15 mouse cellular contexts compared by ENCODE assay signal in genomic region chr4:24278154-24278553, GRCm38 (mm10).
A peak's percentile ranks its signal among the peaks of the same experiment; 100 is the strongest.
DNase-seq lines count a peak whose midpoint lies in the region; ATAC-seq and TF ChIP-seq lines count a peak whose summit lies in the region.
"Had no signal": no experiment of that assay in that cellular context is flagged by ENCODE, and none has a peak within 500 bp of the region (broad histone marks: within the 10 kb centered on the region; RNA-seq: fewer than 3 reads in every experiment).

No protein-coding gene starts in this region.

- no peaks in the 10 kb centered on the region for H3K4me1 ChIP-seq in kidney, postnatal 0 days (replicated peaks; ENCODE audit: insufficient read depth, low read length)
- H3K4me1 ChIP-seq in kidney, embryonic 14.5 days (ENCODE audit: control insufficient read depth, insufficient read depth, low read length): no peaks in the 10 kb centered on the region
- no peaks in the 10 kb centered on the region for H3K4me1 ChIP-seq in CH12.LX (ENCODE audit: control insufficient read depth in 1 of 2, insufficient read depth in 2 of 2)
- H3K4me1 ChIP-seq: embryonic facial prominence, embryonic 13.5 days; stomach, embryonic 15.5 days had no signal

- CTCF ChIA-PET in Patski (lab: Charles Lee): interaction anchor here (1.8 to 2.4 kb wide), 2 partner anchors 31 to 267 kb away, joined by 7 to 10 read pairs; no protein-coding TSS in a partner anchor

- in situ Hi-C loops in CH12.LX (cut with MboI; ENCODE audit: low pct_ligation_motif_present, low pct_unique_long_range_greater_than_20kb, low sequenced_read_pairs): loop anchor here (25.0 kb wide), 1 partner anchor 309 kb away; no protein-coding TSS in a partner anchor
- in situ Hi-C loops in Patski (cut with MboI; ENCODE audit: low pct_unique_long_range_greater_than_20kb): no loop called here

- H3K27me3 ChIP-seq in kidney, postnatal 0 days (ENCODE audit: insufficient read depth, low read length): no peaks in the 10 kb centered on the region
- H3K27me3 ChIP-seq in kidney, embryonic 14.5 days (ENCODE audit: control insufficient read depth, insufficient read depth, low read length): no peaks in the 10 kb centered on the region
- H3K27me3 ChIP-seq in CH12.LX (replicated peaks): no peaks in the 10 kb centered on the region
- H3K27me3 ChIP-seq in Patski: no peaks in the 10 kb centered on the region
- H3K27me3 ChIP-seq: embryonic facial prominence, embryonic 13.5 days; stomach, embryonic 15.5 days had no signal

- H3K4me3 ChIP-seq in kidney, postnatal 0 days (replicated peaks; ENCODE audit: low read depth, low read length): no peak overlapping the region
- H3K4me3 ChIP-seq in kidney, embryonic 14.5 days (ENCODE audit: low read length): no peak overlapping the region
- H3K4me3 ChIP-seq in CH12.LX (replicated peaks in 1 of 3; ENCODE audit: low read depth in 2 of 3, low read length in 2 of 3, poor library complexity in 1 of 3): no peak overlapping the region
- H3K4me3 ChIP-seq: embryonic facial prominence, embryonic 13.5 days; stomach, embryonic 15.5 days had no signal

- no peak overlapping the region for H3K4me2 ChIP-seq in kidney, postnatal 0 days (ENCODE audit: low read length)
- no peak overlapping the region for H3K4me2 ChIP-seq in kidney, embryonic 14.5 days (replicated peaks; ENCODE audit: low read depth, low read length)
- no peak overlapping the region for H3K4me2 ChIP-seq in CH12.LX (ENCODE audit: insufficient read depth, low read depth, poor library complexity, severe bottlenecking)
- H3K4me2 ChIP-seq: embryonic facial prominence, embryonic 13.5 days; stomach, embryonic 15.5 days had no signal

- TF ChIP-seq POLR2A in CH12.LX (IDR thresholded peaks at IDR 0.05; ENCODE audit: low read depth, low read length): no peak

- WGBS in kidney, postnatal 0 days: 50% methylated on average over 3 of the region's 3 CpGs
- 57% methylated on average over 3 of the region's 3 CpGs for WGBS in kidney, embryonic 14.5 days

- peak; percentile 32; the same call in 1 of the 2 replicates for TF ChIP-seq CTCF in kidney, postnatal 0 days (IDR thresholded peaks at IDR 0.05; ENCODE audit: low read depth)
- TF ChIP-seq CTCF in CH12.LX (conservative IDR thresholded peaks at IDR 0.05 in 1 of 2, IDR thresholded peaks at IDR 0.05 in 1 of 2; ENCODE audit: low read depth in 2 of 2, low read length in 2 of 2) (peak; percentile 42 to 71), Patski (IDR thresholded peaks at IDR 0.05) (no peak)

- dilution Hi-C loops in CH12.LX (cut with MboI; ENCODE audit: extremely low pct_ligation_motif_present, extremely low pct_unique_long_range_greater_than_20kb, low sequenced_read_pairs): no loop called here

- peak; percentile 3 for DNase-seq in kidney, postnatal 0 days (ENCODE audit: low spot score)
- peak; percentile 38 for DNase-seq in CH12.LX (ENCODE audit: extremely low read depth)
- DNase-seq in Patski (ENCODE audit: low read depth, low spot score): no peak
- DNase-seq in right cerebral cortex, postnatal 4 days: no peak
- DNase-seq in lung, postnatal 36 days: no peak
- DNase-seq: adrenal gland, postnatal 36 days; cerebellum, postnatal 10 days; kidney, adult 18-20 months; liver; lung, adult 2 months; spleen, adult 18-20 months had no signal

- 0 out of 2 replicates have a peak, but pooled peaks have one; percentile 7 for TF ChIP-seq EP300 in CH12.LX (IDR thresholded peaks at IDR 0.05; ENCODE audit: low read length)

- H3K36me3 ChIP-seq in kidney, postnatal 0 days (ENCODE audit: insufficient read depth, low read length): no peaks in the 10 kb centered on the region
- H3K36me3 ChIP-seq in kidney, embryonic 14.5 days (ENCODE audit: control insufficient read depth, insufficient read depth, low read length): no peaks in the 10 kb centered on the region
- no peaks in the 10 kb centered on the region for H3K36me3 ChIP-seq in CH12.LX (replicated peaks in 1 of 2; ENCODE audit: control insufficient read depth in 1 of 2, insufficient read depth in 1 of 2, low read length in 1 of 2)
- H3K36me3 ChIP-seq: embryonic facial prominence, embryonic 13.5 days; stomach, embryonic 15.5 days had no signal

- H3K9ac ChIP-seq in kidney, postnatal 0 days (ENCODE audit: low read depth, low read length): no peak overlapping the region
- no peak overlapping the region for H3K9ac ChIP-seq in kidney, embryonic 14.5 days (ENCODE audit: low read depth, low read length)
- no peak overlapping the region for H3K9ac ChIP-seq in CH12.LX (ENCODE audit: insufficient read depth, low read depth)
- H3K9ac ChIP-seq: embryonic facial prominence, embryonic 13.5 days; stomach, embryonic 15.5 days had no signal

- POLR2A ChIA-PET in Patski (lab: Charles Lee): no interaction called here

- H3K79me2 ChIP-seq in CH12.LX (replicated peaks; ENCODE audit: control insufficient read depth, extremely low read depth, insufficient read depth, poor library complexity, severe bottlenecking): no peaks in the 10 kb centered on the region

- no peaks in the 10 kb centered on the region for H3K9me3 ChIP-seq in kidney, postnatal 0 days (replicated peaks; ENCODE audit: low read length)
- H3K9me3 ChIP-seq in kidney, embryonic 14.5 days (ENCODE audit: control insufficient read depth, low read length): no peaks in the 10 kb centered on the region
- no peaks in the 10 kb centered on the region for H3K9me3 ChIP-seq in CH12.LX (replicated peaks; ENCODE audit: low read length)
- H3K9me3 ChIP-seq: embryonic facial prominence, embryonic 13.5 days; stomach, embryonic 15.5 days had no signal

- H3K27ac ChIP-seq in kidney, postnatal 0 days: no peak overlapping the region
- no peak overlapping the region for H3K27ac ChIP-seq in kidney, embryonic 14.5 days (ENCODE audit: low read depth, low read length)
- no peak overlapping the region for H3K27ac ChIP-seq in CH12.LX (ENCODE audit: insufficient read depth, low read depth)
- H3K27ac ChIP-seq: embryonic facial prominence, embryonic 13.5 days; stomach, embryonic 15.5 days had no signal

- ATAC-seq in kidney, postnatal 0 days (replicated peaks; ENCODE audit: low FRiP score, low read depth): no peak
- no peak for ATAC-seq in kidney, embryonic 14.5 days (ENCODE audit: low FRiP score, low TSS enrichment)
- peak; percentile 65 for ATAC-seq in Patski
- peak; percentile 57; the same call in 1 of the 2 replicates for ATAC-seq in megakaryocyte progenitor cell, adult 5-6 weeks (replicated peaks; ENCODE audit: poor library complexity)

- TF ChIP-seq RAD21 in CH12.LX (IDR thresholded peaks at IDR 0.05; ENCODE audit: low read depth, low read length): peak; percentile 71

TF ChIP-seq in CH12.LX, 34 proteins besides CTCF, POLR2A, EP300 and RAD21:
- TF ChIP-seq SMC3 (IDR thresholded peaks at IDR 0.05; ENCODE audit: low read depth, low read length): peak; percentile 71
- TF ChIP-seq NELFE (IDR thresholded peaks at IDR 0.05; ENCODE audit: low read depth, low read length): no peak

Comparison
In these comparisons a context has a peak if more than half of its experiments do, and no peak if none do; other contexts are left out.
1. ATAC-seq: peak in Patski (single experiment) and megakaryocyte progenitor cell, adult 5-6 weeks (single experiment); none in kidney, postnatal 0 days (single experiment) and kidney, embryonic 14.5 days (single experiment).
2. DNase-seq: peak in kidney, postnatal 0 days (single experiment) and CH12.LX (single experiment); none in Patski (single experiment), right cerebral cortex, postnatal 4 days (single experiment) and lung, postnatal 36 days (single experiment).